ENCODE assay signal across 8 mouse cellular contexts in the genomic region with DNA sequence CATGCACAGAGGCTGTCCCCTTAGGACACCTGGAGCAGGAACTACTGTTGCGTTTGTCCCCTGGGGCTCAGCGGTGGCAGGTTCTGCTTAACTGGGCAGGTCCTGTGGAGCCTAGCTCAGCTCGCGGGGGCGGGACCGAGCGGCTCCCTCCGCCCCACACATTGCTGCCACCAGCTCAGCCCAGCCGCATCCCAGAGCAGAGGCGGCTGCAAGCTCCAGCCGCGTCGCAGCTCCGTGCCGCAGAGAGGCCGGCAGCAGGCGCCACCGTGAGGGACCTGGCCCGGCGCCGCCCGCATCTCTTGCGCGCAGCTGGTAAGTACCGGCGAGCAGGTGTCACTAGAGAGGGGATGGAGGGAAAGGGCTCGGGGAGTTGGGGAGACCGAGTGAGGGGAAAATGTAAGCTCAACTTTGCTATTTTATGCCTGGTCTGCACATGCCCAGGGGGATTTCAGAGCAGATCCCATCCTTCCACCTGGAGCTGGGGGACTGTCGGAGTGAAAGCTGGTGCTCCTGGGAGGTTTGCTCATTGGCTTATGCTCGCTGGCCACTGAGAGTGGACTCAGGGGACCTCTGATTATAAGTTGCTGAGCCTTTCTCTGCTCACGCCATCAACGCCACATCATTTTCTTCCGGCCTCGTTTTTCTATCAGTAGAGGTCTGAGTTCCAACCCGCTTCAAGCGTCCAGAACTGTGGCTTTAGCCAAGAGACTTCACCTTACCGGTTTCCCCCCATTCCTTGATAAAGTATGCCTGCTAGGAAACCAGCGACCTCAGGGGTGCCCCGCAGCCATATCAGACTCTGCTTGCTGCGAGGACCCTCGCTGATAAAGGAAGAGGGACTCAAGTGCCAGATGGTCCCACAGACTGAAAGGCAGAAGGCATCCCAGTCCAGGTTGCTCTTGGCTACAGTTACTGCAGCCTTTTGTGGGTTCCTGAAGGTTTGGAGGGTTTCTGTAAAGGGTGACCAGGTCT. TPM values are rescaled to one million over a fixed set of nuclear protein-coding genes. Genes with fewer than 3 reads are reported as not detected.
DNase-seq lines count a peak whose midpoint lies in the region; ATAC-seq and TF ChIP-seq lines count a peak whose summit lies in the region.

A gene (plus strand): TSS at position 86 of the 972 bp plus-strand sequence.

- no peaks in the 10 kb centered on the region for H3K4me1 ChIP-seq in kidney, adult 2 months (ENCODE audit: control insufficient read depth, insufficient read depth, low read length)
- H3K4me1 ChIP-seq in small intestine, adult 2 months (ENCODE audit: control insufficient read depth, insufficient read depth, insufficient read length, low read length), result no peaks in the 10 kb centered on the region

- H3K36me3 ChIP-seq in kidney, adult 2 months (ENCODE audit: control insufficient read depth, insufficient read depth, low read length), result no peaks in the 10 kb centered on the region
- no peaks in the 10 kb centered on the region for H3K36me3 ChIP-seq in small intestine, adult 2 months (ENCODE audit: control insufficient read depth, insufficient read depth, low read length)

- ATAC-seq in megakaryocyte-erythroid progenitor cell, adult 5-6 weeks (replicated peaks; ENCODE audit: low FRiP score, low TSS enrichment, poor library complexity, severe bottlenecking), result peak; percentile 89
- ATAC-seq in erythroblast, adult 5-6 weeks (replicated peaks; ENCODE audit: low FRiP score, poor library complexity, severe bottlenecking), result no peak

- no peaks in the 10 kb centered on the region for H3K27me3 ChIP-seq in kidney, adult 2 months (replicated peaks; ENCODE audit: control insufficient read depth, insufficient read depth, low read length)
- peaks cover 3% of the 10 kb centered on the region; the same call in 1 of the 2 replicates for H3K27me3 ChIP-seq in small intestine, adult 2 months (ENCODE audit: control insufficient read depth, insufficient read depth, low read length)

- 2% methylated on average over 41 of the region's 41 CpGs for WGBS in kidney, adult 2 months
- WGBS in small intestine, adult 2 months, result 4% methylated on average over 41 of the region's 41 CpGs

- intact Hi-C loops in left cerebral cortex, postnatal 4 days (cut with DNase I), result no loop called here

- peak within 1 kb of the TSS; percentile 29; the same call in 1 of the 2 replicates for H3K4me3 ChIP-seq in kidney, adult 2 months (ENCODE audit: insufficient read depth, low read depth, low read length)
- H3K4me3 ChIP-seq in small intestine, adult 2 months (ENCODE audit: low read depth, low read length), result peak within 1 kb of the TSS; percentile 58

- TF ChIP-seq POLR2A in kidney, adult 2 months (IDR thresholded peaks at IDR 0.05; ENCODE audit: low read depth, low read length), result no peak
- TF ChIP-seq POLR2A in small intestine, adult 2 months (IDR thresholded peaks at IDR 0.05; ENCODE audit: low read depth, low read length), result no peak; the same call in 1 of the 2 replicates

- peak; percentile 63 for DNase-seq in adrenal gland, postnatal 14 days
- peak; percentile 71 for DNase-seq in embryo, embryonic 10 days (ENCODE audit: low spot score)
- DNase-seq in gastrocnemius, postnatal 4 days (ENCODE audit: low spot score in 2 of 2), result peak; percentile 18 to 24
- DNase-seq in kidney, adult 2 months, result peak; percentile 52
- peak; percentile 70 for DNase-seq in left cerebral cortex, postnatal 4 days

- H3K27ac ChIP-seq in kidney, adult 2 months (ENCODE audit: insufficient read depth, low read depth, low read length), result no peak within 1 kb of the TSS
- no peak within 1 kb of the TSS for H3K27ac ChIP-seq in small intestine, adult 2 months (ENCODE audit: insufficient read depth, low read depth, low read length)

- no peak for TF ChIP-seq CTCF in kidney, adult 2 months (conservative IDR thresholded peaks at IDR 0.05; ENCODE audit: insufficient read depth, insufficient read length, low read depth, low read length)
- no peak for TF ChIP-seq CTCF in small intestine, adult 2 months (IDR thresholded peaks at IDR 0.05; ENCODE audit: extremely low read depth, insufficient read length, insufficient replicate concordance, low read depth, low read length)

RNA-seq across cellular contexts. Expression of the gene that starts here (rescaled TPM):
- total RNA-seq in adrenal gland, postnatal 14 days (2021), result 0.15 and 2.4 TPM in 2 replicates
- total RNA-seq in gastrocnemius, postnatal 4 days (2021), result under 1 TPM in 1 of 2 experiments, not detected in 1; 0.88 TPM
- polyA plus RNA-seq in kidney, adult 2 months (2012; rRNA removed), result 1.4 and 1.9 TPM in 2 replicates
- total RNA-seq in left cerebral cortex, postnatal 4 days (2021), result 1 to 10 TPM; 3.4 to 5.8 TPM
- total RNA-seq in megakaryocyte-erythroid progenitor cell, adult 5-6 weeks (2014; fragmentation: Nextera tagmentation), result not detected in 2 replicates
- 4.1 TPM in 1 of 2 replicates, not detected in the other for total RNA-seq in megakaryocyte-erythroid progenitor cell, adult 5-6 weeks (2017)
- polyA plus RNA-seq in small intestine, adult 2 months (2012; rRNA removed), result 0.61 and 0.99 TPM in 2 replicates
- total RNA-seq in erythroblast, adult 5-6 weeks (2015; ENCODE audit: low replicate concordance), result 0.84 and 5.0 TPM in 2 replicates
- 0.43 and 2.6 TPM in 2 replicates for total RNA-seq in erythroblast, adult 5-6 weeks (2017; ENCODE audit: low replicate concordance)

Comparison
In these comparisons a context has a peak if more than half of its experiments do, and no peak if none do; other contexts are left out.
1. Peak in DNase-seq in gastrocnemius, postnatal 4 days; RNA of the gene not detected or under 1 TPM.
2. DNase-seq: peak in every context shown above with its lines; median percentile 71 in embryo, embryonic 10 days; 70 in left cerebral cortex, postnatal 4 days; 63 in adrenal gland, postnatal 14 days; 52 in kidney, adult 2 months; 21 in gastrocnemius, postnatal 4 days.